Mouse (Mus musculus) embryonic facial prominence, embryonic 15.5 days (tissue): Measurements from ENCODE around the gene Gm27029. TPM values are rescaled to one million over a fixed set of nuclear protein-coding genes. Genes with fewer than 3 reads are reported as not detected.

Experiments
- ATAC-seq: fragments of 200-750 bp; cut with Nextera tagmentation; 2 replicates; pipeline ENCODE4 v1.8.0; 2017; ENCODE audit warnings: low read depth, moderate TSS enrichment; ENCODE audit not compliant: insufficient number of reproducible peaks, low FRiP score, low TSS enrichment
- H3K27ac ChIP-seq: fragments of 300-500 bp; sonication (generic); replicated peaks from 2 replicates; pipeline ENCODE4 v1.5.1; 2015; ENCODE audit warnings: mild to moderate bottlenecking, inconsistent platforms
- H3K27me3 ChIP-seq: fragments of 300-500 bp; sonication (generic); 2 replicates; pipeline ENCODE4 v1.6.1; 2015; ENCODE audit warnings: inconsistent platforms
- H3K36me3 ChIP-seq: fragments of 300-500 bp; sonication (generic); 2 replicates; pipeline ENCODE4 v1.6.1; 2015; ENCODE audit warnings: mild to moderate bottlenecking, inconsistent platforms
- H3K4me1 ChIP-seq: fragments of 300-500 bp; sonication (generic); 2 replicates; pipeline ENCODE4 v1.6.1; 2015; ENCODE audit warnings: inconsistent platforms
- H3K4me2 ChIP-seq: fragments of 300-500 bp; sonication (generic); replicated peaks from 2 replicates; pipeline ENCODE4 v1.6.1; 2015; ENCODE audit warnings: mild to moderate bottlenecking, inconsistent platforms
- H3K4me3 ChIP-seq: fragments of 300-500 bp; sonication (generic); replicated peaks from 2 replicates; pipeline ENCODE4 v1.5.1; 2015; ENCODE audit warnings: mild to moderate bottlenecking, inconsistent platforms
- H3K9ac ChIP-seq: fragments of 300-500 bp; sonication (generic); 2 replicates; pipeline ENCODE4 v1.6.1; 2015; ENCODE audit warnings: inconsistent platforms
- H3K9me3 ChIP-seq: fragments of 300-500 bp; sonication (generic); replicated peaks from 2 replicates; pipeline ENCODE4 v1.6.1; 2016; ENCODE audit warnings: inconsistent platforms
- WGBS: fragments of 180-500 bp; shearing (Covaris S2); methylation state at CpG from one replicate; pipeline ENCODE4 v1.1.7; 2015; 5-methylcytosine and 5-hydroxymethylcytosine counted together
- polyA plus RNA-seq: library from polyadenylated mRNA; unstranded; fragments of >200 nt; fragmentation: Nextera tagmentation; extraction: Ambion mirVana; gene quantifications from 2 replicates; pipeline ENCODE4 v1.2.1, GENCODE M21; 2015

Gm27029 gene
- polyA plus RNA-seq, 1 experiment from 2014 or later, result 9.7 TPM

- H3K4me1 ChIP-seq, result peaks cover 51% of the 10 kb centered on the region
- 1% methylated on average over 58 of the region's 60 CpGs for WGBS
- peak within 1 kb of the TSS; percentile 83 for H3K27ac ChIP-seq
- H3K4me2 ChIP-seq, result peak within 1 kb of the TSS; percentile 84
- peaks cover 19% of the 10 kb centered on the region for H3K36me3 ChIP-seq
- peak within 1 kb of the TSS; percentile 69 for H3K9ac ChIP-seq
- no peaks in the 10 kb centered on the region for H3K9me3 ChIP-seq
- H3K27me3 ChIP-seq, result no peaks in the 10 kb centered on the region
- H3K4me3 ChIP-seq, result peak within 1 kb of the TSS; percentile 87
- peak; percentile 67; the same call in 1 of the 2 replicates for ATAC-seq
Observed at GRCm38 (mm10) chr11:101465869-101466551, 41.4 kb upstream of the Gm27029 start, which contains the start of gene Vat1. Gene Vat1, minus strand, starts transcription at chr11:101466230.

GRCm38 (mm10) chr11:101465101-101465868, 40.7 kb upstream of the Gm27029 start:
- H3K36me3 ChIP-seq, result peaks cover 25% of the 10 kb centered on the region
- peaks cover 51% of the 10 kb centered on the region for H3K4me1 ChIP-seq
- under 1% methylated on average over 50 of the region's 51 CpGs for WGBS
- no peaks in the 10 kb centered on the region for H3K9me3 ChIP-seq
- H3K27me3 ChIP-seq, result no peaks in the 10 kb centered on the region
- H3K27ac ChIP-seq, result peak overlapping the region; percentile 83
- H3K4me2 ChIP-seq, result peak overlapping the region; percentile 84
- ATAC-seq, result peak; percentile 71; the same call in 1 of the 2 replicates
- H3K9ac ChIP-seq, result peak overlapping the region; percentile 69
- peak overlapping the region; percentile 87 for H3K4me3 ChIP-seq

GRCm38 (mm10) chr11:101464211-101465100, 39.9 kb upstream of the Gm27029 start, which contains the start of gene Rnd2:
Gene Rnd2, plus strand, starts transcription at chr11:101464999.
- 4% methylated on average over 12 of the region's 12 CpGs for WGBS
- no peaks in the 10 kb centered on the region for H3K27me3 ChIP-seq
- H3K9ac ChIP-seq, result peak within 1 kb of the TSS; percentile 69
- no peak for ATAC-seq
- no peaks in the 10 kb centered on the region for H3K9me3 ChIP-seq
- H3K4me1 ChIP-seq, result peaks cover 51% of the 10 kb centered on the region
- H3K4me2 ChIP-seq, result peak within 1 kb of the TSS; percentile 84
- H3K27ac ChIP-seq, result peak within 1 kb of the TSS; percentile 83
- peak within 1 kb of the TSS; percentile 87 for H3K4me3 ChIP-seq
- peaks cover 33% of the 10 kb centered on the region for H3K36me3 ChIP-seq

- no peak for ATAC-seq
- H3K4me3 ChIP-seq, result no peak overlapping the region
- H3K4me2 ChIP-seq, result no peak overlapping the region
- no peak overlapping the region for H3K27ac ChIP-seq
- peaks cover 49% of the 10 kb centered on the region for H3K36me3 ChIP-seq
- no peak overlapping the region for H3K9ac ChIP-seq
- H3K4me1 ChIP-seq, result peaks cover 41% of the 10 kb centered on the region
- WGBS, result 33% methylated on average over 13 of the region's 13 CpGs
- no peaks in the 10 kb centered on the region for H3K9me3 ChIP-seq
- no peaks in the 10 kb centered on the region for H3K27me3 ChIP-seq
Observed at GRCm38 (mm10) chr11:101462583-101463440, 38.2 kb upstream of the Gm27029 start.

GRCm38 (mm10) chr11:101462141-101462540, 37.5 kb upstream of the Gm27029 start:
- H3K4me2 ChIP-seq, result no peak overlapping the region
- H3K9me3 ChIP-seq, result no peaks in the 10 kb centered on the region
- H3K4me3 ChIP-seq, result no peak overlapping the region
- peaks cover 51% of the 10 kb centered on the region for H3K36me3 ChIP-seq
- peaks cover 34% of the 10 kb centered on the region for H3K4me1 ChIP-seq
- no peak for ATAC-seq
- no peaks in the 10 kb centered on the region for H3K27me3 ChIP-seq
- WGBS, result 88% methylated on average over 14 of the region's 14 CpGs
- H3K9ac ChIP-seq, result no peak overlapping the region
- H3K27ac ChIP-seq, result no peak overlapping the region

- 79% methylated on average over 15 of the region's 15 CpGs for WGBS
- Histone ChIP-seq H3K9ac (no peak overlapping the region), H3K4me1 (peaks cover 26% of the 10 kb centered on the region), H3K4me3 (no peak overlapping the region), H3K9me3 (no peaks in the 10 kb centered on the region), H3K27ac (no peak overlapping the region), H3K36me3 (peaks cover 51% of the 10 kb centered on the region), H3K4me2 (no peak overlapping the region), H3K27me3 (no peaks in the 10 kb centered on the region)
- no peak for ATAC-seq
Observed at GRCm38 (mm10) chr11:101460321-101460720, 35.7 kb upstream of the Gm27029 start.

- Histone ChIP-seq H3K4me1 (peaks cover 25% of the 10 kb centered on the region), H3K27me3 (no peaks in the 10 kb centered on the region), H3K36me3 (peaks cover 51% of the 10 kb centered on the region), H3K4me3 (no peak overlapping the region), H3K4me2 (no peak overlapping the region), H3K9ac (no peak overlapping the region), H3K27ac (no peak overlapping the region), H3K9me3 (no peaks in the 10 kb centered on the region)
- peak; percentile 27; the same call in 1 of the 2 replicates for ATAC-seq
- WGBS, result 32% methylated on average over 5 of the region's 6 CpGs
Observed at GRCm38 (mm10) chr11:101459716-101460115, 35.1 kb upstream of the Gm27029 start.

GRCm38 (mm10) chr11:101458217-101458616, 33.6 kb upstream of the Gm27029 start:
- H3K9me3 ChIP-seq, result no peaks in the 10 kb centered on the region
- H3K4me2 ChIP-seq, result no peak overlapping the region
- no peak overlapping the region for H3K9ac ChIP-seq
- H3K36me3 ChIP-seq, result peaks cover 51% of the 10 kb centered on the region
- H3K27ac ChIP-seq, result no peak overlapping the region
- no peak for ATAC-seq
- H3K4me3 ChIP-seq, result no peak overlapping the region
- 80% methylated on average over 12 of the region's 12 CpGs for WGBS
- H3K4me1 ChIP-seq, result peaks cover 11% of the 10 kb centered on the region
- H3K27me3 ChIP-seq, result no peaks in the 10 kb centered on the region

GRCm38 (mm10) chr11:101457631-101458030, 33.0 kb upstream of the Gm27029 start:
- Histone ChIP-seq H3K27me3 (no peaks in the 10 kb centered on the region), H3K9me3 (no peaks in the 10 kb centered on the region), H3K4me2 (no peak overlapping the region), H3K36me3 (peaks cover 48% of the 10 kb centered on the region), H3K4me3 (no peak overlapping the region), H3K4me1 (peaks cover 6% of the 10 kb centered on the region), H3K27ac (no peak overlapping the region), H3K9ac (no peak overlapping the region)
- no peak for ATAC-seq
- WGBS, result 88% methylated on average over 9 of the region's 9 CpGs

GRCm38 (mm10) chr11:101455627-101456026, 31.0 kb upstream of the Gm27029 start:
- no peak overlapping the region for H3K27ac ChIP-seq
- no peak overlapping the region for H3K4me2 ChIP-seq
- H3K4me3 ChIP-seq, result no peak overlapping the region
- 84% methylated on average over 7 of the region's 7 CpGs for WGBS
- peaks cover 13% of the 10 kb centered on the region; the same call in 1 of the 2 replicates for H3K4me1 ChIP-seq
- peaks cover 30% of the 10 kb centered on the region for H3K36me3 ChIP-seq
- H3K9me3 ChIP-seq, result no peaks in the 10 kb centered on the region
- no peaks in the 10 kb centered on the region for H3K27me3 ChIP-seq
- ATAC-seq, result no peak
- no peak overlapping the region for H3K9ac ChIP-seq
